Mouse (Mus musculus) embryonic facial prominence, embryonic 13.5 days (tissue): ENCODE measurements at regions not wholly inside any gene's neighbourhood (a gene's known extent, or its start where the extent isn't known, plus 50 kb on each side); places are given as distances from the start of the nearest gene placed in this dataset.

Source experiments
- ATAC-seq: fragments of 200-750 bp; cut with Nextera tagmentation; 2 replicates; pipeline ENCODE4 v1.8.0; 2017; ENCODE audit warnings: low read depth; ENCODE audit not compliant: insufficient number of reproducible peaks, insufficient read depth, low FRiP score, low TSS enrichment
- H3K27ac ChIP-seq: fragments of 300-500 bp; sonication (generic); 2 replicates; pipeline ENCODE4 v1.5.1; 2015; ENCODE audit warnings: moderate library complexity, mild to moderate bottlenecking, inconsistent platforms
- H3K27me3 ChIP-seq: fragments of 300-500 bp; sonication (generic); 2 replicates; pipeline ENCODE4 v1.6.1; 2015; ENCODE audit warnings: mild to moderate bottlenecking, inconsistent platforms
- H3K36me3 ChIP-seq: fragments of 300-500 bp; sonication (generic); 2 replicates; pipeline ENCODE4 v1.6.1; 2015; ENCODE audit warnings: mild to moderate bottlenecking, inconsistent platforms
- H3K4me1 ChIP-seq: fragments of 300-500 bp; sonication (generic); 2 replicates; pipeline ENCODE4 v1.6.1; 2015; ENCODE audit warnings: inconsistent platforms
- H3K4me2 ChIP-seq: fragments of 300-500 bp; sonication (generic); 2 replicates; pipeline ENCODE4 v1.6.1; 2015; ENCODE audit warnings: moderate library complexity, mild to moderate bottlenecking, inconsistent platforms
- H3K4me3 ChIP-seq: fragments of 300-500 bp; sonication (generic); 2 replicates; pipeline ENCODE4 v1.5.1; 2015; ENCODE audit warnings: mild to moderate bottlenecking, inconsistent platforms
- H3K9ac ChIP-seq: fragments of 300-500 bp; sonication (generic); 2 replicates; pipeline ENCODE4 v1.6.1; 2015; ENCODE audit warnings: mild to moderate bottlenecking, inconsistent platforms
- H3K9me3 ChIP-seq: fragments of 300-500 bp; sonication (generic); 2 replicates; pipeline ENCODE4 v1.6.1; 2016; ENCODE audit warnings: inconsistent platforms
- WGBS: fragments of 180-500 bp; shearing (Covaris S2); methylation state at CpG from one replicate; pipeline ENCODE4 v1.1.7; 2015; ENCODE audit warnings: mixed read lengths; 5-methylcytosine and 5-hydroxymethylcytosine counted together

DNA sequence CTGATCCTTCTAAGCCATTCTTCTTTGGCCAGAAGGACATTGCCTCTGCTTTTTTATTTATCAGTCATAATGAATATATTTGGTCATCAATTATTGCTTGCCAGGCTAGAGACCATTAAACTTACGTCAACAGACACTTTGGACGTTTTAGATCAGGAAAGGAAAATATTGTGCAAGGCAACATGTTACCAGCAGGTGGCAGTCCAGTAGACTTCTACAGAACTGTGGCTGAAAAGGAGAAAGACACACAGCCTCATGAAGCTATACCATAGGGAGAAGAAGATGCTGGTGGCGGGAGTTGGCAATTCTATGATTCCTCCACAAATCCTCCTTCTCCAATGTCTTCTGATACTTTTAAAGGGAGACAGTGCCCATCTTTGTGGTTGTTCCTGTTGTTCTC lies 471.7 kb downstream of the Kcnj2 start:
- H3K9ac ChIP-seq = no peak overlapping the region
- 20% methylated on average over 3 of the region's 3 CpGs for WGBS

DNA sequence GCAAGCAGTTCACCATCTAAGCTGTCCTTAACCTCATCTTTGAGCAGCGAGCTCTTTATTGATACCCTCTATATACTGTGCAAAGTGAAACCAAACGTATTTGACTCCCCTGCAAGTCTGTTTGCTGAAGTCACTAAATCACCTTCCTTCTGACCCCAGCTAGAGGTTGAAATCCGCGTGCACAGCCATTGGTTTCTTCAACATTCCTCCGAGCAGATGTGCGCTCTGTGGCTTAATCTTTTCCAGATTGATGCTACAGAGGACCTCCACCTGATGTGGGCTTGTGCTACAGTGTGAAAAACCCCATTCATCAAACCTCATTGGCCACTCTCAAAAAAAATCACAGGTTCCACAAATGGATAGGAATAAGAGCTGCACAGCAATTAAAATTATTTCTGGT lies 474.0 kb downstream of the Kcnj2 start:
- Histone ChIP-seq H3K9ac (no peak overlapping the region), H3K4me3 (no peak overlapping the region), H3K36me3 (no peaks in the 10 kb centered on the region), H3K27ac (no peak overlapping the region), H3K27me3 (peaks cover 44% of the 10 kb centered on the region), H3K9me3 (no peaks in the 10 kb centered on the region), H3K4me1 (peaks cover 6% of the 10 kb centered on the region; the same call in 1 of the 2 replicates), H3K4me2 (no peak overlapping the region)
- 35% methylated on average over 6 of the region's 6 CpGs for WGBS
- ATAC-seq = no peak

More for the DNA sequence above, 471.7 kb downstream of the Kcnj2 start:
- H3K4me3 ChIP-seq = no peak overlapping the region
- no peaks in the 10 kb centered on the region for H3K9me3 ChIP-seq
- peaks cover 6% of the 10 kb centered on the region; the same call in 1 of the 2 replicates for H3K4me1 ChIP-seq
- no peak for ATAC-seq
- H3K36me3 ChIP-seq = no peaks in the 10 kb centered on the region
- peaks cover 44% of the 10 kb centered on the region for H3K27me3 ChIP-seq
- H3K4me2 ChIP-seq = no peak overlapping the region
- H3K27ac ChIP-seq = no peak overlapping the region

DNA sequence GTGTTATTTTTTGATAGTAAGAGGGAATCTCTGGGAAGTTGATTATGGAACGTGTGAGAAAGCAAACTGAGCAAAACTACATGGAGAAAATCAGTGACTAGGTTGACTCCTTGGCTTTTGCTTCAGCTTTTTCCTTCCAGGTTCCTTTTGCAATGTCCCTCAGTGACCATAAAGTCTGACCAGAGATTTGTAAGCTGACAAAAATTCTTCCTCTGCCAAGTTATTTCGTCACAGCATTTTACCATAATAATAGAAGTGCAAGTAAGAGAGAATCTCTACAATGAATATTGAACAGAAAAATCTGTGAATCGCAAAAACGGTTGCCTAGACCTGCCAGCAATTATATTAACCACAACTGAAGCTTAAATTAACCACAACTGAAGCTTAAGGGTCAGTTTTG lies 479.3 kb downstream of the Kcnj2 start:
- H3K27ac ChIP-seq = no peak overlapping the region
- WGBS = 80% methylated on average over 4 of the region's 4 CpGs
- H3K4me3 ChIP-seq = no peak overlapping the region
- ATAC-seq = no peak
- no peaks in the 10 kb centered on the region for H3K4me1 ChIP-seq
- no peaks in the 10 kb centered on the region for H3K36me3 ChIP-seq
- no peaks in the 10 kb centered on the region for H3K9me3 ChIP-seq
- H3K4me2 ChIP-seq = no peak overlapping the region
- peaks cover 20% of the 10 kb centered on the region for H3K27me3 ChIP-seq
- H3K9ac ChIP-seq = no peak overlapping the region

DNA sequence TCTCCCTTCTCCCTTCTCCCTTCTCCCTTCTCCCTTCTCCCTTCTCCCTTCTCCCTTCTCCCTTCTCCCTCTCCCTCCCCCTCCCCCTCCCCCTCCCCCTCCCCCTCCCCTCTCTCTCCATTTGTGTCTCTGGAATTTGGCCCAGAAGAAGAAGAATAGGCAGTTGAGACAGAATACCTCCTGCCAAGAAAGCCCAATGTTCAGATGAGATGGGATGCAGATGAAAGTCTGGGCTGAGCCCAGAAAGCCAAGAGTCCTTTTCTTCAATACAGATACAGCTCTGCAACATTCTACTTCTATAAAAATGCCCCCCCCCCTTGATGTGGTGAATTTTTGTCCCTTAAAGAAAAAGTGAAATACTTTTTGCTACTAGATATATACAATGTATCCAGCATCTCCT lies 489.2 kb downstream of the Kcnj2 start:
- Histone ChIP-seq H3K4me3 (no peak overlapping the region), H3K4me2 (no peak overlapping the region), H3K9ac (no peak overlapping the region), H3K27ac (no peak overlapping the region), H3K9me3 (no peaks in the 10 kb centered on the region), H3K27me3 (peaks cover 30% of the 10 kb centered on the region), H3K4me1 (peaks cover 9% of the 10 kb centered on the region), H3K36me3 (no peaks in the 10 kb centered on the region)
- no peak for ATAC-seq

DNA sequence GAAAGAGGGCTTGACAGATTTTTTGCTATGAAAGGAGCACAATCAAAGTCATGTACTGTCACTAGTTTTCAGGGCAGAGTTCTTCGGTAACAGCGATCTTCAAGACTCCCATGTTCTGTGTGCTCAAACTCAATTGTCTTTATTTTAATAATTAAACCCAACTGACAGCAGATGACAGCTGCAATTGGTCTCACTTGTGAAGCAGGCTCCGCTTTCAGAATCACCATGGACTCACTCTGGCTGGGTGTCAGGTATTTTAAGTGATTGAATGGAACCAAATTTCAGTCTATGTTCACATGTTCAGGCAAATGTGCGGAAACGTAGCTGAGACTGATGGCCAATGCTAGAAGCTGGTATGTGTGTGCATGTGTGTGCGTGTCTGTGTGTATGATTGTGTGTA lies 489.7 kb downstream of the Kcnj2 start:
- peaks cover 35% of the 10 kb centered on the region for H3K27me3 ChIP-seq
- no peak overlapping the region for H3K9ac ChIP-seq
- WGBS = 41% methylated on average over 6 of the region's 6 CpGs
- H3K4me3 ChIP-seq = no peak overlapping the region
- H3K4me2 ChIP-seq = no peak overlapping the region
- ATAC-seq = no peak
- H3K27ac ChIP-seq = no peak overlapping the region
- H3K9me3 ChIP-seq = no peaks in the 10 kb centered on the region
- peaks cover 9% of the 10 kb centered on the region for H3K4me1 ChIP-seq
- no peaks in the 10 kb centered on the region for H3K36me3 ChIP-seq

DNA sequence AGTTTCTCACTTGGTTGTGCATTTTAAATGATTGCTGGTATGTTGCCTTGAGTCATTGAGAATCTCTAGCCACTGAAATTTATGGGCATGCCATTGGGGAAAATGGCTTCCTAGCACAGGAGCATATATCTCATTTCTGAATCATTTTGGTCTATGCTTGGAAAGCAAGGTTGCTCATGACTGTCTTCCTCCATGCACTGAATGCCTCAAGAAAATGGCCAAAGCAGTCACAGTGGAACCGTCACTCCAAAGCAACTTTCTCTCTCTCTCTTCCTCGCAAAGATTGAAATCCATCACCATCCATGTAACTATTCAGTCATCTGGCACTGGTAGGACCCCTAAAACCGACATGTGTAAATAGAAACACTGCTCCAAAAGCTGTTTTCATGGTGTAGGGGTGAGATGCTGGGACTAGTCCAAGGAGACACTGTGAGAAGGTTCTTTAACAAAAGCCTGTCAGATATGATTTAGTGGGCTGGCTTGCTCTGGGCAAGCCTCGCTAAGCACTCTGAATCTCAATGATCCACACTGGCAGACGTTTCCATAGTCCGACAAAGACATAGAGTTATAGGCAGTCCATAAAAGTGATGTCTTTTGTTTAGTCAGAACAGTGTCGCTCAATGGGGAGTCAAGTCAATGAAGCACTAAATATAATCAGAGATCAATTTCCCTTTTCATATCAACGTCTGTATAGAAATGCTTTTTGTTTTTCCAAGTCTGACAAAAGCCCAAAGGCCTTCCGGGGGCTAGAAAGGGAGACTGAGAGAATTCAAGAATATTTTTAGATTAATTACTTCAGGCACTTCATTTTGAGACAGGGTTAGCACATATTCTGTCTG lies 492.6 kb downstream of the Kcnj2 start:
- no peak for ATAC-seq
- Histone ChIP-seq H3K27ac (no peak overlapping the region), H3K4me1 (peaks cover 9% of the 10 kb centered on the region), H3K4me3 (no peak overlapping the region), H3K27me3 (peaks cover 51% of the 10 kb centered on the region), H3K9ac (no peak overlapping the region), H3K4me2 (no peak overlapping the region), H3K36me3 (no peaks in the 10 kb centered on the region), H3K9me3 (no peaks in the 10 kb centered on the region)
- 84% methylated on average over 9 of the region's 9 CpGs for WGBS

DNA sequence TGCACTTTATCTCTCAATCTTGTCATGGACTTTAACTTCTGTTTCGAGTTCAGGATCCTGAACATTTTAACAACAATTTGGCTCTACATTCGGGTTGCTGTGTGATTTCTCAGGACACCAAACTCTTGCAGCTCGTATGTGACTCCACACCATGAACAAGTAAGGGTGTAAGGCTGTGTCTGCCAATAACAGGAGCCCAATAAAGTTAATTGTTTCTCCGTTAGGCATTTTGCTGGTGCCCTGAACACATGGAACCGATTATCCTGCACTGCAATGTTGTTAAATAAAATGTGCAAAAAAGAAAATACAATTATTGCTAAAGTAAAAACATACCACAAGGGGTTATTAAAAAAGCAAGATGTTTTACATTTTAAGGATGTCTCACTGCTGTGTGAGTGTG lies 497.2 kb downstream of the Kcnj2 start:
- H3K4me2 ChIP-seq = peak overlapping the region; percentile 5; the same call in 1 of the 2 replicates
- H3K4me1 ChIP-seq = 0 out of 2 replicates have a peak, but pooled peaks cover 11% of the 10 kb centered on the region
- no peak for ATAC-seq
- no peak overlapping the region for H3K9ac ChIP-seq
- WGBS = 27% methylated on average over 5 of the region's 5 CpGs
- peaks cover 65% of the 10 kb centered on the region for H3K27me3 ChIP-seq
- H3K27ac ChIP-seq = no peak overlapping the region
- no peaks in the 10 kb centered on the region for H3K36me3 ChIP-seq
- no peak overlapping the region for H3K4me3 ChIP-seq
- H3K9me3 ChIP-seq = no peaks in the 10 kb centered on the region

DNA sequence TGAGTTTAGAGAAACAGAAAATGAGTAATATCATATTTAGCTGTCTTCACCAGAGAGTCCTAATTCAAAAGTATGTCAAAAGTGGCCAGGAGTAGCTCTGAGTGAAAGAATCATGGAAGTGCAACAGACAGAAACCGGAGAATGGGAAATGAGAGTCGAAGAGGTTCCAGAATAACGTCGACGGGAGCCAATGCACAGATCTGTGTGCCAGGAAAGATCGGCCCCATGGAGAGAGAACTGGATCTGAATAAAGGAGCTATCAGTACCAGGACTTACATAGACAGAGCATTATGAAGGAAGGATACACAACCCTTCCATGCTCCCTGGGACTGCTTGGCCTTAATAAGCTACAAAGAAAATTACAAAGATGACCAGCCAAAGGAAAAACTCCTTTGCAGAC lies 502.1 kb downstream of the Kcnj2 start:
- H3K4me1 ChIP-seq = peaks cover 20% of the 10 kb centered on the region
- peaks cover 43% of the 10 kb centered on the region for H3K27me3 ChIP-seq
- ATAC-seq = no peak
- peaks cover 3% of the 10 kb centered on the region for H3K9me3 ChIP-seq
- H3K4me3 ChIP-seq = no peak overlapping the region
- H3K36me3 ChIP-seq = no peaks in the 10 kb centered on the region
- no peak overlapping the region for H3K27ac ChIP-seq
- no peak overlapping the region for H3K9ac ChIP-seq
- 66% methylated on average over 6 of the region's 6 CpGs for WGBS
- no peak overlapping the region for H3K4me2 ChIP-seq

DNA sequence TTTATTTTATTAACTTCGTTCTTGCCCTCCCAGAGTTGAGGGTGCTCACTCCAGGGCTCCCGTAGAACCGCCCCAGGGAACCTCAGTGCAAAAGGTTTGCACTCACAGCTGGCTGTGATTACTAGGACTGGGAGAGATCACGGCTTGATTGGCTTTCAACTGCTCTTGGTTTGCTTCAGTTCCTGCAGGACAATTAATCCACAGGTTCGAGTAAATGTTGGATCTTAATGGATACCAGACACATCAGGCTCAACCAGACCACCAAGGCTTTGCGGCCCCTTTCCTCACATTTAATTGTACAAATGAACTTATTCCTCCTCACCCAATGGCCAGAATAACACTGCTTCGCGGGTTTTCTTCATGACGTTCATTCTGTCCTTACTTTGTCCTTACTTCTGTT lies 502.9 kb downstream of the Kcnj2 start:
- no peak for ATAC-seq
- Histone ChIP-seq H3K27ac (no peak overlapping the region), H3K4me3 (no peak overlapping the region), H3K4me1 (peaks cover 20% of the 10 kb centered on the region), H3K4me2 (peak overlapping the region; percentile 11), H3K9ac (no peak overlapping the region), H3K36me3 (no peaks in the 10 kb centered on the region), H3K9me3 (peaks cover 4% of the 10 kb centered on the region), H3K27me3 (peaks cover 43% of the 10 kb centered on the region)
- WGBS = 28% methylated on average over 9 of the region's 9 CpGs

DNA sequence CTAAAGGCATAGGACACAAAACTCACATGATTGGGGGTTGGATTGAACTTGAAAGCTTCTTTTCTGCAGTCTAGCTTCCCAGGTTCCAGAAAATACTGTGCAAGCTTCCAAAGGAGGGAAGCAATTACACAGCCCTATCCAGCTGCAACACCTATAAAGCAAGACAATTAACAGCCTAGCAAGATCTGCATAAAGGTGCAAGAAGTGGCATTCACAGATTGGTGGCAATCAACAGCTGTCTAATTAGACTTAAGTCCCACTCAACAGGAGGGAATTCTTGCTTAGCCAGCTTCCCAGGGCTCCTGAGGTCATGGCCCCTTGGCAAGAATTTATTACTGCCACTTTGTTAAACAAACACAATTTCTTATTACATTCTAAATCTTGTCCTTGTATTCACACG lies 511.9 kb downstream of the Kcnj2 start:
- Histone ChIP-seq H3K27ac (no peak overlapping the region), H3K4me3 (no peak overlapping the region), H3K4me1 (no peaks in the 10 kb centered on the region), H3K9ac (no peak overlapping the region), H3K9me3 (peaks cover 3% of the 10 kb centered on the region), H3K36me3 (no peaks in the 10 kb centered on the region), H3K27me3 (no peaks in the 10 kb centered on the region), H3K4me2 (no peak overlapping the region)
- no peak for ATAC-seq
- 24% methylated on average over 1 of the region's 1 CpGs for WGBS

DNA sequence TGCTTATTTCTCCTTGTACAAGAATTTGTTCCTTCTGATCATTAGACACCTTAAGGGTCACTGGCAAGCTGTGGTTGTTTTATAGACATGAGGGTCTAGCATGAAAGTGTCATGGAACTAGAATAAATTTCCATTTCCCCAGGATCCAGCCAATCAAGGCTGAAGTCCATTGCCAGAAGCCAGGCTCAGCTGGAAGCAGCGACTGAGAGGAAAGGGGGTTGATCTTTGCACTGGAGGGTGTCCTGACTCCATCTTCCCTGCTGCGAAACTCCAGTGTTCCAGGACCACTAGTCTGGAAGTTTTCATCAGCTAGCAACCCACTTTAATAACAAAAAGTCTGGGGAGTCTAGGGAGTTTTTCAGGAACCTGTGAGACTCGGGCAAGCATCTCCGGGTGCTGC lies 517.0 kb downstream of the Kcnj2 start:
- H3K4me3 ChIP-seq = no peak overlapping the region
- no peak overlapping the region for H3K9ac ChIP-seq
- H3K4me2 ChIP-seq = peak overlapping the region; percentile 49
- H3K9me3 ChIP-seq = 0 out of 2 replicates have a peak, but pooled peaks cover 3% of the 10 kb centered on the region
- no peaks in the 10 kb centered on the region for H3K36me3 ChIP-seq
- H3K4me1 ChIP-seq = 0 out of 2 replicates have a peak, but pooled peaks cover 5% of the 10 kb centered on the region
- H3K27ac ChIP-seq = no peak overlapping the region
- 61% methylated on average over 4 of the region's 4 CpGs for WGBS
- peaks cover 3% of the 10 kb centered on the region; the same call in 1 of the 2 replicates for H3K27me3 ChIP-seq
- ATAC-seq = no peak

DNA sequence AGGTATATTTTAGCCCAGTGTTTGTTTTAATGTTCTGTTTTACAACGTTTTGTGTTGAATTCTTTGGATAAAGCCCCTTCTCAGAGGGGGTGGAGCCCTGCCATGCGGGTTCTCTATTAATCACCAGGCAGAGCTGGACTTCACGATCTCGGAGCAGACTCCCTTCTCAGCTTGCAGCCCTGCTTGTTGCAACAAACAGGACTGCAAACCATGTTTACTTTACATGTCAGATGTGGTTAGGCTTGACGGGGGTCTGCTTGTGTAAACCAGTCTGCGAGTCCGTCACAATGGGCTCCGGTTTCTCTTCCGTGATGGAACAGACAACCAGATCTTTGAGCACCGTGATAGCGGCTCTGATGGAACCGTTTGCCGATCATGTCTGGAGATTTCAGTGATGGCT lies 517.6 kb downstream of the Kcnj2 start:
- WGBS = 34% methylated on average over 13 of the region's 13 CpGs
- Histone ChIP-seq H3K9me3 (0 out of 2 replicates have a peak, but pooled peaks cover 3% of the 10 kb centered on the region), H3K27ac (no peak overlapping the region), H3K36me3 (no peaks in the 10 kb centered on the region), H3K4me2 (peak overlapping the region; percentile 49), H3K4me3 (peak overlapping the region; percentile 24), H3K4me1 (0 out of 2 replicates have a peak, but pooled peaks cover 5% of the 10 kb centered on the region), H3K27me3 (peaks cover 3% of the 10 kb centered on the region; the same call in 1 of the 2 replicates), H3K9ac (0 out of 2 replicates have a peak overlapping the region, but pooled peaks have one; percentile 40)
- no peak for ATAC-seq
